Mouse (Mus musculus) testis, adult 2 months (tissue): ENCODE results near the gene Exoc3l2. TPM values are rescaled to one million over a fixed set of nuclear protein-coding genes. Genes with fewer than 3 reads are reported as not detected.

Source experiments
- H3K27ac ChIP-seq: fragments of 200-500 bp; 2 replicates; pipeline ENCODE4 v1.5.1; 2012; ENCODE audit warnings: low read depth, low read length; ENCODE audit not compliant: control insufficient read depth, insufficient read depth
- H3K27me3 ChIP-seq: fragments of 200-500 bp; 2 replicates; pipeline ENCODE4 v1.6.1; 2012; ENCODE audit warnings: mild to moderate bottlenecking, low read length, moderate library complexity; ENCODE audit not compliant: control insufficient read depth, insufficient read depth
- H3K36me3 ChIP-seq: fragments of 200-500 bp; 2 replicates; pipeline ENCODE4 v1.6.1; 2012; ENCODE audit warnings: mild to moderate bottlenecking, low read length; ENCODE audit not compliant: control insufficient read depth, insufficient read depth
- H3K4me1 ChIP-seq: fragments of 200-500 bp; 2 replicates; pipeline ENCODE4 v1.6.1; 2012; ENCODE audit warnings: low read length; ENCODE audit not compliant: control insufficient read depth, insufficient read depth
- H3K4me3 ChIP-seq: fragments of 200-500 bp; 2 replicates; pipeline ENCODE4 v1.5.1; 2012; ENCODE audit warnings: low read depth, mild to moderate bottlenecking, low read length, moderate library complexity, mixed read lengths; ENCODE audit not compliant: control insufficient read depth
- CTCF ChIP-seq: fragments of 200-500 bp; IDR thresholded peaks from 2 replicates; pipeline ENCODE4 v1.5.1; 2012; ENCODE audit warnings: low read depth, mild to moderate bottlenecking, inconsistent platforms, low read length, moderate library complexity; ENCODE audit not compliant: control insufficient read depth, insufficient read depth, insufficient replicate concordance
- POLR2A ChIP-seq: fragments of 200-500 bp; IDR thresholded peaks from 2 replicates; pipeline ENCODE4 v1.6.1; 2012; ENCODE audit warnings: low read depth, mild to moderate bottlenecking, inconsistent platforms, low read length, moderate library complexity; ENCODE audit not compliant: control insufficient read depth
- polyA plus RNA-seq: library from polyadenylated mRNA; depleted of rRNA; stranded (reverse); fragments of >200 nt; gene quantifications from 2 replicates; pipeline ENCODE4 v1.2.3, GENCODE M21; 2012

Exoc3l2 gene
- polyA plus RNA-seq, 1 experiment: 26.1 TPM

- Histone ChIP-seq H3K36me3 (no peaks in the 10 kb centered on the region), H3K27ac (peak overlapping the region; percentile 48; the same call in 1 of the 2 replicates), H3K4me1 (peaks cover 18% of the 10 kb centered on the region), H3K4me3 (peak overlapping the region; percentile 89), H3K27me3 (no peaks in the 10 kb centered on the region)
- no peak for TF ChIP-seq POLR2A
- TF ChIP-seq CTCF: no peak
These were observed 5.6 kb upstream of the Exoc3l2 start for GRCm38 (mm10) chr7:19457414-19458071.

GRCm38 (mm10) chr7:19458072-19458486 lies 5.1 kb upstream of the Exoc3l2 start:
- H3K27me3 ChIP-seq: no peaks in the 10 kb centered on the region
- peak overlapping the region; percentile 52; the same call in 1 of the 2 replicates for H3K27ac ChIP-seq
- H3K4me1 ChIP-seq: peaks cover 18% of the 10 kb centered on the region
- H3K36me3 ChIP-seq: no peaks in the 10 kb centered on the region
- TF ChIP-seq CTCF: 0 out of 2 replicates have a peak, but pooled peaks have one; percentile 2
- TF ChIP-seq POLR2A: no peak
- peak overlapping the region; percentile 89 for H3K4me3 ChIP-seq

- Histone ChIP-seq H3K27ac (peak within 1 kb of the TSS; percentile 85), H3K4me1 (peaks cover 18% of the 10 kb centered on the region), H3K4me3 (peak within 1 kb of the TSS; percentile 89), H3K27me3 (no peaks in the 10 kb centered on the region), H3K36me3 (no peaks in the 10 kb centered on the region)
- no peak for TF ChIP-seq CTCF
- TF ChIP-seq POLR2A: peak; percentile 72
These were observed 4.5 kb upstream of the Exoc3l2 start, which contains the start of gene Mark4 for GRCm38 (mm10) chr7:19458591-19459111. Gene Mark4, minus strand, starts transcription at chr7:19458821.

GRCm38 (mm10) chr7:19459144-19459870 lies 3.8 kb upstream of the Exoc3l2 start:
- peak overlapping the region; percentile 72 for H3K4me3 ChIP-seq
- peak overlapping the region; percentile 85 for H3K27ac ChIP-seq
- TF ChIP-seq POLR2A: no peak
- TF ChIP-seq CTCF: no peak
- no peaks in the 10 kb centered on the region for H3K27me3 ChIP-seq
- H3K36me3 ChIP-seq: no peaks in the 10 kb centered on the region
- peaks cover 15% of the 10 kb centered on the region for H3K4me1 ChIP-seq

- Histone ChIP-seq H3K27me3 (no peaks in the 10 kb centered on the region), H3K36me3 (no peaks in the 10 kb centered on the region), H3K4me3 (no peak overlapping the region), H3K27ac (no peak overlapping the region), H3K4me1 (peaks cover 18% of the 10 kb centered on the region)
- TF ChIP-seq POLR2A (no peak), CTCF (no peak)
These were observed 2.6 kb upstream of the Exoc3l2 start for GRCm38 (mm10) chr7:19460500-19460899.

GRCm38 (mm10) chr7:19461488-19461887 lies 1.6 kb upstream of the Exoc3l2 start:
- TF ChIP-seq POLR2A (no peak), CTCF (peak; percentile 75; the same call in 1 of the 2 replicates)
- H3K4me1 ChIP-seq: peaks cover 13% of the 10 kb centered on the region
- H3K27ac ChIP-seq: no peak overlapping the region
- H3K27me3 ChIP-seq: no peaks in the 10 kb centered on the region
- no peak overlapping the region for H3K4me3 ChIP-seq
- H3K36me3 ChIP-seq: no peaks in the 10 kb centered on the region

- Histone ChIP-seq H3K4me1 (peaks cover 13% of the 10 kb centered on the region), H3K36me3 (no peaks in the 10 kb centered on the region), H3K27ac (no peak overlapping the region), H3K27me3 (no peaks in the 10 kb centered on the region), H3K4me3 (no peak overlapping the region)
- TF ChIP-seq CTCF: no peak
- TF ChIP-seq POLR2A: no peak
These were observed 688 bp upstream of the Exoc3l2 start for GRCm38 (mm10) chr7:19462443-19462842.
